Mouse (Mus musculus) lung, embryonic 15.5 days (tissue): ENCODE measurements around the gene Gm3164. TPM values are rescaled to one million over a fixed set of nuclear protein-coding genes. Genes with fewer than 3 reads are reported as not detected.
"Not testable (repeated sequence)": the region's sequence is repeated elsewhere in the genome, so short reads cannot be mapped to it uniquely, and the experiment has no call there.

Source experiments
- ATAC-seq: fragments of 200-750 bp; cut with Nextera tagmentation; 2 replicates; pipeline ENCODE4 v1.8.0; 2017; ENCODE audit warnings: moderate number of reproducible peaks, borderline replicate concordance; ENCODE audit not compliant: low FRiP score, low TSS enrichment; ENCODE audit errors: extremely low read depth
- H3K27ac ChIP-seq: fragments of 300-500 bp; sonication (generic); 2 replicates; pipeline ENCODE4 v1.5.1; 2015; ENCODE audit warnings: moderate library complexity, mild to moderate bottlenecking, inconsistent platforms
- H3K27me3 ChIP-seq: fragments of 300-500 bp; sonication (generic); 2 replicates; pipeline ENCODE4 v1.6.1; 2015; ENCODE audit warnings: inconsistent platforms
- H3K36me3 ChIP-seq: fragments of 300-500 bp; sonication (generic); 2 replicates; pipeline ENCODE4 v1.6.1; 2015; ENCODE audit warnings: inconsistent platforms
- H3K4me1 ChIP-seq: fragments of 300-500 bp; sonication (generic); 2 replicates; pipeline ENCODE4 v1.6.1; 2015; ENCODE audit warnings: inconsistent platforms
- H3K4me2 ChIP-seq: fragments of 300-500 bp; sonication (generic); 2 replicates; pipeline ENCODE4 v1.6.1; 2015; ENCODE audit warnings: inconsistent platforms, mild to moderate bottlenecking, moderate library complexity
- H3K4me3 ChIP-seq: fragments of 300-500 bp; sonication (generic); 2 replicates; pipeline ENCODE4 v1.5.1; 2015; ENCODE audit warnings: mild to moderate bottlenecking, inconsistent platforms
- H3K9ac ChIP-seq: fragments of 300-500 bp; sonication (generic); 2 replicates; pipeline ENCODE4 v1.6.1; 2015; ENCODE audit warnings: inconsistent platforms
- H3K9me3 ChIP-seq: fragments of 300-500 bp; sonication (generic); 2 replicates; pipeline ENCODE4 v1.6.1; 2016; ENCODE audit warnings: inconsistent platforms
- WGBS: fragments of 180-500 bp; shearing (Covaris S2); methylation state at CpG from one replicate; pipeline ENCODE4 v1.1.7; 2015; 5-methylcytosine and 5-hydroxymethylcytosine counted together
- polyA plus RNA-seq: library from polyadenylated mRNA; unstranded; fragments of >200 nt; fragmentation: Nextera tagmentation; extraction: Ambion mirVana; gene quantifications from 2 replicates; pipeline ENCODE4 v1.2.1, GENCODE M21; 2015

Gm3164 gene
- polyA plus RNA-seq, 1 experiment from 2014 or later: 0.61 TPM

DNA sequence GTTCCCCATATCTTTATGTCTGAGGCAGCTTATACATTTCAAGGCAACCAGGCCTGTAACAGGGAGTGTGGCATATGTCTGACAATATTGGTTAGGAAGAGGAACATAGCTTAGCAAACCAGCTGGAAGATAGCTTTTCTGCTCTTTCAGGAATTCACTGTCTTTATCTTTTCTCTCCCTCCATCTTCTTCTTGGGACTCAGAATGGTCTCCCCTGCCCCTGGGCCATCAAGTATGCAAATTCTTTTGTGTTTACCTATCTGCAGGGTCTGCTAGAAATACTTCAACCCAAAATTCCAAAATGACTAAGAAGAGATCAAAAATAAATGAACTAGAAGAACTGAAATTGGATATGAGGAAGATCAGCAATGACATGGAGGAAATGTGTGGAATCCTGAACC lies 15.4 kb downstream of the Gm3164 start, which contains the start of gene Gm3173:
Gene Gm3173 (plus strand): TSS at position 301 of the 400 bp plus-strand sequence.
- H3K9me3 ChIP-seq, H3K27me3 ChIP-seq, H3K4me3 ChIP-seq, H3K36me3 ChIP-seq, ATAC-seq, H3K9ac ChIP-seq, H3K4me1 ChIP-seq, H3K4me2 ChIP-seq, H3K27ac ChIP-seq: not testable (repeated sequence)

DNA sequence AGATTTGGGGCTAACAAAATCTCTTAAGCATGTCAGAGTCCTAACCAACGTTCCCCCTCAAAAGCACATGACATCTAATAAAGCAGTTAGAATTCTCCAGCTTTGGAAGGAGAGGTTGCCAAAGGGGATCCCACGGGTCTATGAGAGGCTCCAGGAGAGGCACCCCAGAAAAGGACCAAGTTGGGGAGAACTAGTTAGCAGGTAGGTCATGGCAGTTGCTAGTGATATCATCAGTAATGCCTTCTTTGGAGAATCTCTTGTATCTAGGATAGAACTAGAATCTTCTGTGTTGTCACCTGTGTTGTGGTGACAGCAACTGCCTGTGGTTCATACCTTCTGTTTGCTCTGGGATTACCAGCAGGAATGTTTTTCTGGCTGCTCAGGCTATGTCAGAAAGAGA lies 66.2 kb downstream of the Gm3164 start, which contains the start of gene Gm3182:
Gene Gm3182 (plus strand): TSS at position 301 of the 400 bp plus-strand sequence.
- ATAC-seq, H3K36me3 ChIP-seq, H3K4me3 ChIP-seq, H3K4me2 ChIP-seq, H3K9ac ChIP-seq, H3K27ac ChIP-seq, H3K27me3 ChIP-seq, H3K4me1 ChIP-seq, H3K9me3 ChIP-seq: not testable (repeated sequence)
- WGBS: 100% methylated on average over 1 of the region's 2 CpGs

Other genes starting within 250 kb of the Gm3164 start
- gene Gm2974, start 232.9 kb upstream of the Gm3164 start, polyA plus RNA-seq: 0.32 and 0.55 TPM in 2 replicates
- not detected in 2 replicates for gene Gm3138, start 165.8 kb upstream of the Gm3164 start, polyA plus RNA-seq
- gene Gm3149, start 98.2 kb upstream of the Gm3164 start, polyA plus RNA-seq: not detected in 2 replicates
- gene 2610042L04Rik, start 80.7 kb upstream of the Gm3164 start, polyA plus RNA-seq: 0.31 and 0.37 TPM in 2 replicates
- not detected in 2 replicates for gene Gm3159, start 17.9 kb upstream of the Gm3164 start, polyA plus RNA-seq
- gene Gm3173, start 15.5 kb downstream of the Gm3164 start, polyA plus RNA-seq: 0.37 TPM in 1 of 2 replicates, not detected in the other
- gene Gm3182, start 66.3 kb downstream of the Gm3164 start, polyA plus RNA-seq: not detected in 2 replicates
- not detected in 2 replicates for gene Gm3047, start 140.0 kb downstream of the Gm3164 start, polyA plus RNA-seq
- not detected in 2 replicates for gene Gm8159, start 216.9 kb downstream of the Gm3164 start, polyA plus RNA-seq
- gene Gm3239, start 248.7 kb downstream of the Gm3164 start, polyA plus RNA-seq: not detected in 2 replicates